In the genomic region with DNA sequence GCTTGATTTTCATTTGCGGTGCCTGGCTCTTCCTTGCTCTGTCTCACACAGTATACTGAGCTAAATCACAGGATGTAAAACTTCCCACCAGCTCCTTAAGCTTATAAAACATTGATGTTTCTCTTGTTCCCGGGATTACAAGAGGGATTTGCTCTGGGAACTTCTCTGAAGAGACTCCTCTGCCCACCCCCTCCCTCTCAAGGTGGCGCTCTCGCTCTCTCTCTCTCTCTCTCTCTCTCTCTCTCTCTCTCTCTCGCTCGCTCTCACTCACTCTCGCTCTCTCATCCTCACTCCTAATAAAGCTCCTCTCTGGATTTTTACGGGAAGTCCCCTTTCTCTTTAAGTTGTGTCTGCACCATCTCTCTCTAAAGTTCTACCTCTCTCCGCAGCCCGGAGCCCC, we compare ENCODE assay signal across 15 mouse cellular contexts. TPM values are rescaled to one million over a fixed set of nuclear protein-coding genes. Genes with fewer than 3 reads are reported as not detected.
A peak's percentile ranks its signal among the peaks of the same experiment; 100 is the strongest.
DNase-seq lines count a peak whose midpoint lies in the region; ATAC-seq lines count a peak whose summit lies in the region.
"Had no signal": no experiment of that assay in that cellular context is flagged by ENCODE, and none has a peak within 500 bp of the region (broad histone marks: within the 10 kb centered on the region; RNA-seq: fewer than 3 reads in every experiment).

No protein-coding gene starts in this region.

- peak overlapping the region; percentile 41; the same call in 1 of the 2 replicates for H3K4me2 ChIP-seq in heart, embryonic 11.5 days
- H3K4me2 ChIP-seq in liver, embryonic 11.5 days = peak overlapping the region; percentile 20
- peak overlapping the region; percentile 16; the same call in 1 of the 2 replicates for H3K4me2 ChIP-seq in embryonic facial prominence, embryonic 14.5 days (ENCODE audit: low read depth, low read length)
- H3K4me2 ChIP-seq in midbrain, embryonic 13.5 days (replicated peaks) = 0 out of 2 replicates have a peak overlapping the region, but pooled peaks have one; percentile 13

- H3K4me3 ChIP-seq in heart, embryonic 11.5 days (ENCODE audit: low read depth, low read length) = no peak overlapping the region
- H3K4me3 ChIP-seq in liver, embryonic 11.5 days (ENCODE audit: low read depth, low read length) = no peak overlapping the region
- H3K4me3 ChIP-seq in embryonic facial prominence, embryonic 14.5 days (ENCODE audit: low read depth, low read length) = no peak overlapping the region
- H3K4me3 ChIP-seq in midbrain, embryonic 13.5 days (replicated peaks) = no peak overlapping the region

- H3K27ac ChIP-seq in heart, embryonic 11.5 days (ENCODE audit: low read depth, low read length) = no peak overlapping the region
- no peak overlapping the region for H3K27ac ChIP-seq in liver, embryonic 11.5 days (ENCODE audit: low read depth, low read length)
- no peak overlapping the region for H3K27ac ChIP-seq in embryonic facial prominence, embryonic 14.5 days (replicated peaks; ENCODE audit: low read depth, low read length)
- H3K27ac ChIP-seq in midbrain, embryonic 13.5 days = no peak overlapping the region

- H3K9me3 ChIP-seq in heart, embryonic 11.5 days (replicated peaks; ENCODE audit: control insufficient read depth, low read length) = no peaks in the 10 kb centered on the region
- H3K9me3 ChIP-seq in liver, embryonic 11.5 days (ENCODE audit: control insufficient read depth, low read length) = no peaks in the 10 kb centered on the region
- no peaks in the 10 kb centered on the region for H3K9me3 ChIP-seq in embryonic facial prominence, embryonic 14.5 days (ENCODE audit: control insufficient read depth, low read length)
- H3K9me3 ChIP-seq in midbrain, embryonic 13.5 days = no peaks in the 10 kb centered on the region

- no peak for ATAC-seq in heart, embryonic 11.5 days (replicated peaks; ENCODE audit: insufficient number of reproducible peaks, low FRiP score, low TSS enrichment)
- no peak for ATAC-seq in liver, embryonic 11.5 days (replicated peaks; ENCODE audit: low FRiP score)
- ATAC-seq in embryonic facial prominence, embryonic 14.5 days (ENCODE audit: low read depth) = no peak
- no peak for ATAC-seq in midbrain, embryonic 13.5 days
- no peak for ATAC-seq in granulocyte monocyte progenitor cell, adult 5-6 weeks (replicated peaks; ENCODE audit: poor library complexity, severe bottlenecking)
- ATAC-seq: Patski had no signal

- H3K9ac ChIP-seq in heart, embryonic 11.5 days (ENCODE audit: low read depth, low read length) = 0 out of 2 replicates have a peak overlapping the region, but pooled peaks have one; percentile 8
- H3K9ac ChIP-seq in liver, embryonic 11.5 days (ENCODE audit: low read depth, low read length) = no peak overlapping the region
- no peak overlapping the region for H3K9ac ChIP-seq in embryonic facial prominence, embryonic 14.5 days (ENCODE audit: low read depth, low read length)
- no peak overlapping the region for H3K9ac ChIP-seq in midbrain, embryonic 13.5 days (replicated peaks)

- WGBS in heart, embryonic 11.5 days (ENCODE audit: insufficient replicate concordance) = 27% methylated on average over 10 of the region's 10 CpGs
- 40% methylated on average over 10 of the region's 10 CpGs for WGBS in liver, embryonic 11.5 days
- WGBS in embryonic facial prominence, embryonic 14.5 days = 32% methylated on average over 9 of the region's 10 CpGs
- 17% methylated on average over 9 of the region's 10 CpGs for WGBS in midbrain, embryonic 13.5 days

- no peaks in the 10 kb centered on the region for H3K27me3 ChIP-seq in heart, embryonic 11.5 days (ENCODE audit: control insufficient read depth, insufficient read depth, low read length)
- H3K27me3 ChIP-seq in liver, embryonic 11.5 days (replicated peaks; ENCODE audit: control insufficient read depth, insufficient read depth, low read length) = no peaks in the 10 kb centered on the region; the same call in 1 of the 2 replicates
- no peaks in the 10 kb centered on the region for H3K27me3 ChIP-seq in embryonic facial prominence, embryonic 14.5 days (replicated peaks; ENCODE audit: control insufficient read depth, insufficient read depth, low read length)
- H3K27me3 ChIP-seq in midbrain, embryonic 13.5 days = 0 out of 2 replicates have a peak, but pooled peaks cover 2% of the 10 kb centered on the region
- H3K27me3 ChIP-seq: Patski had no signal

- intact Hi-C loops in heart, postnatal 36 days (cut with DNase I) = no loop called here

- H3K36me3 ChIP-seq in heart, embryonic 11.5 days (ENCODE audit: control insufficient read depth, insufficient read depth, low read length) = no peaks in the 10 kb centered on the region
- H3K36me3 ChIP-seq in liver, embryonic 11.5 days (ENCODE audit: control insufficient read depth, insufficient read depth, low read length) = no peaks in the 10 kb centered on the region
- H3K36me3 ChIP-seq in embryonic facial prominence, embryonic 14.5 days (ENCODE audit: control insufficient read depth, insufficient read depth, low read length) = no peaks in the 10 kb centered on the region
- no peaks in the 10 kb centered on the region for H3K36me3 ChIP-seq in midbrain, embryonic 13.5 days

- peaks cover 12% of the 10 kb centered on the region for H3K4me1 ChIP-seq in heart, embryonic 11.5 days (ENCODE audit: control insufficient read depth, insufficient read depth, low read length)
- H3K4me1 ChIP-seq in liver, embryonic 11.5 days (replicated peaks; ENCODE audit: control insufficient read depth, insufficient read depth, low read length) = peaks cover 3% of the 10 kb centered on the region
- H3K4me1 ChIP-seq in embryonic facial prominence, embryonic 14.5 days (ENCODE audit: control insufficient read depth, insufficient read depth, low read length) = peaks cover 4% of the 10 kb centered on the region; the same call in 1 of the 2 replicates
- H3K4me1 ChIP-seq in midbrain, embryonic 13.5 days (replicated peaks) = peaks cover 21% of the 10 kb centered on the region

- DNase-seq in heart, postnatal 36 days = no peak
- DNase-seq in liver, embryonic 11.5 days (ENCODE audit: low spot score) = no peak
- DNase-seq in liver = no peak
- peak; percentile 36 for DNase-seq in embryonic facial prominence, embryonic 14.5 days (ENCODE audit: low spot score)
- no peak for DNase-seq in right cerebral cortex, adult 18-20 months

RNA-seq across cellular contexts. Expression of a gene that starts 18.1 kb away (rescaled TPM):
- 0.37 and 0.57 TPM in 2 replicates for polyA plus RNA-seq in heart, embryonic 11.5 days (2014; fragmentation: Nextera tagmentation; extraction: Ambion mirVana)
- total RNA-seq in heart, postnatal 36 days (2021) = 1 to 10 TPM; 5.6 to 6.2 TPM
- 0.53 and 0.81 TPM in 2 replicates for polyA plus RNA-seq in liver, embryonic 11.5 days (2014; fragmentation: Nextera tagmentation; extraction: Ambion mirVana)
- polyA plus RNA-seq in embryonic facial prominence, embryonic 14.5 days (2014; fragmentation: Nextera tagmentation; extraction: Ambion mirVana) = 5.4 and 6.8 TPM in 2 replicates
- 1.6 and 2.4 TPM in 2 replicates for polyA plus RNA-seq in midbrain, embryonic 13.5 days (2015; fragmentation: Nextera tagmentation; extraction: Ambion mirVana)
- total RNA-seq in granulocyte monocyte progenitor cell, adult 5-6 weeks (2014; fragmentation: Nextera tagmentation) = 0.21 TPM in 1 of 2 replicates, not detected in the other
- not detected in 2 replicates for total RNA-seq in granulocyte monocyte progenitor cell, adult 5-6 weeks (2017)
- total RNA-seq: megakaryocyte-erythroid progenitor cell, adult 5-6 weeks; neutrophil, adult 5-6 weeks had no signal

RNA-seq across cellular contexts. Expression of a gene that starts 46.9 kb away (rescaled TPM):
- not detected in 2 replicates for polyA plus RNA-seq in heart, embryonic 11.5 days (2014; fragmentation: Nextera tagmentation; extraction: Ambion mirVana)
- total RNA-seq in heart, postnatal 36 days (2021) = not detected
- polyA plus RNA-seq in liver, embryonic 11.5 days (2014; fragmentation: Nextera tagmentation; extraction: Ambion mirVana) = not detected in 2 replicates
- not detected in 2 replicates for polyA plus RNA-seq in embryonic facial prominence, embryonic 14.5 days (2014; fragmentation: Nextera tagmentation; extraction: Ambion mirVana)
- not detected in 2 replicates for polyA plus RNA-seq in midbrain, embryonic 13.5 days (2015; fragmentation: Nextera tagmentation; extraction: Ambion mirVana)
- not detected in 2 replicates for total RNA-seq in granulocyte monocyte progenitor cell, adult 5-6 weeks (2014; fragmentation: Nextera tagmentation)
- not detected in 2 replicates for total RNA-seq in granulocyte monocyte progenitor cell, adult 5-6 weeks (2017)
- total RNA-seq: adrenal gland, postnatal 4 days; gastrocnemius, adult 8-10 months; megakaryocyte-erythroid progenitor cell, adult 5-6 weeks; neutrophil, adult 5-6 weeks had no signal
- polyA plus RNA-seq: C2C12; thymus, postnatal 0 days had no signal
